Mouse (Mus musculus) ES-CJ7 (cell line): ENCODE measurements around the gene Acmsd.

Source experiments
- DNase-seq: peaks from one replicate; pipeline ENCODE4 v3.0.0; 2011; ENCODE audit warnings: low read depth, low spot score

The Acmsd gene

GRCm38 (mm10) chr1:127775206-127775720 is 46.0 kb downstream of the Acmsd start:
- no peak for DNase-seq

GRCm38 (mm10) chr1:127776246-127776645 is 47.0 kb downstream of the Acmsd start:
- DNase-seq: no peak

GRCm38 (mm10) chr1:127778611-127779010 is 49.4 kb downstream of the Acmsd start:
- DNase-seq: no peak

- DNase-seq: no peak
Observed at GRCm38 (mm10) chr1:127780142-127780541, 50.9 kb downstream of the Acmsd start.

GRCm38 (mm10) chr1:127780849-127781248 is 51.6 kb downstream of the Acmsd start:
- no peak for DNase-seq

GRCm38 (mm10) chr1:127783862-127784261 is 54.6 kb downstream of the Acmsd start:
- no peak for DNase-seq

- DNase-seq: no peak
Observed at GRCm38 (mm10) chr1:127785882-127786281, 56.7 kb downstream of the Acmsd start.

GRCm38 (mm10) chr1:127788943-127789342 is 59.7 kb downstream of the Acmsd start:
- DNase-seq: no peak

GRCm38 (mm10) chr1:127793459-127793858 is 64.2 kb downstream of the Acmsd start:
- no peak for DNase-seq

GRCm38 (mm10) chr1:127795087-127795769 is 66.0 kb downstream of the Acmsd start:
- DNase-seq: no peak

- DNase-seq: no peak
Observed at GRCm38 (mm10) chr1:127796341-127796740, 67.1 kb downstream of the Acmsd start.

- no peak for DNase-seq
Observed at GRCm38 (mm10) chr1:127796752-127797151, 67.5 kb downstream of the Acmsd start.

- peak; percentile 29 for DNase-seq
Observed at GRCm38 (mm10) chr1:127802916-127803315, 73.7 kb downstream of the Acmsd start.

- DNase-seq: no peak
Observed at GRCm38 (mm10) chr1:127808671-127809070, 79.5 kb downstream of the Acmsd start.

- DNase-seq: no peak
Observed at GRCm38 (mm10) chr1:127812929-127813328, 83.7 kb downstream of the Acmsd start.

- DNase-seq: no peak
Observed at GRCm38 (mm10) chr1:127816381-127816780, 87.2 kb downstream of the Acmsd start.
